Mouse (Mus musculus) lung, adult 10 weeks (tissue): ENCODE results near the gene B9d1. TPM values are rescaled to one million over a fixed set of nuclear protein-coding genes. Genes with fewer than 3 reads are reported as not detected.

Source experiments
- polyA plus RNA-seq: library from polyadenylated mRNA; stranded (reverse); fragments of 350-450 nt; fragmentation: Illumina TruSeq; extraction: RNeasy Lipid Tissue Mini Kit (QIAGEN cat#74804); gene quantifications from one replicate; pipeline ENCODE4 v1.2.3, GENCODE M21; 2014; ENCODE audit warnings: low read depth, low replicate concordance; ENCODE audit not compliant: insufficient read depth

The B9d1 gene
- 26.6 TPM for polyA plus RNA-seq

GRCm38 (mm10) chr11:61504713-61505257 is at the start of gene B9d1:
Gene B9d1 (plus strand): TSS chr11:61505144.

GRCm38 (mm10) chr11:61484613-61485540 is 20.1 kb upstream of the B9d1 start, which contains the start of gene Mfap4:
Gene Mfap4 (plus strand): TSS chr11:61485431.

GRCm38 (mm10) chr11:61494129-61494997 is 10.6 kb upstream of the B9d1 start, which contains the start of gene Mapk7:
Gene Mapk7 (minus strand): TSS chr11:61494406.

Other genes with a start within 250 kb of the B9d1 start
- 51.0 TPM for gene Aldh3a2, start 237.7 kb upstream of the B9d1 start, polyA plus RNA-seq
- 0.24 TPM for gene Slc47a2, start 162.3 kb upstream of the B9d1 start, polyA plus RNA-seq
- 1.9 TPM for gene Slc47a1, start 126.8 kb upstream of the B9d1 start, polyA plus RNA-seq
- gene Rnf112, start 51.0 kb upstream of the B9d1 start, polyA plus RNA-seq = 0.14 TPM
- 308 TPM for gene Mfap4, start 19.7 kb upstream of the B9d1 start, polyA plus RNA-seq
- 10.6 TPM for gene Mapk7, start 10.7 kb upstream of the B9d1 start, polyA plus RNA-seq
- 35.6 TPM for gene Epn2, start 74.5 kb downstream of the B9d1 start, polyA plus RNA-seq
- gene Grap, start 148.1 kb downstream of the B9d1 start, polyA plus RNA-seq = 96.8 TPM
- 1.1 TPM for gene Fam83g, start 178.9 kb downstream of the B9d1 start, polyA plus RNA-seq
- not detected for gene Slc5a10, start 215.7 kb downstream of the B9d1 start, polyA plus RNA-seq